Mouse (Mus musculus): ENCODE data around the gene Zfp62. TPM values are rescaled to one million over a fixed set of nuclear protein-coding genes. Genes with fewer than 3 reads are reported as not detected.

The Zfp62 gene
- polyA plus RNA-seq, 1 experiment from 2014 or later, result 62.5 TPM

DNA sequence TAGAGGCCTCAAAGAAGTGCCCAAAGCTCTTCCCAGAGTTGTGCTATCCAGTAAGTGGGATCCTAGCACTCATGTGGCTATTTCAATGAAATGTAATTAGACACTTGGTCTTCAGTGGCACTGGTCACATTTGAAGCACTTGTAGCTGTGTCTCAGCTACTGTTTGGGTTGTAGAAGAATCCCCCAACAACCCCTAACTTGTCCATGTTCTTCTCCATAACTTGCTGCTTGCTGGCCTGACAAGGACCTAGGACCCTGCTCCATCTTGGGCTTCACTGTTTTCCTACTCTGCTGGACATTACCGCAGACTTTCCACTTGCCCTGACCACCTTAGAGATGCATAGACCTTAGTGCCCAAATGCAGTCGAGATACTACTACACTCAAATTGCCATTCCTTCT lies 1.0 kb upstream of the Zfp62 start:
- no peak for ATAC-seq (ENCODE audit: insufficient read depth, low FRiP score, low TSS enrichment)

DNA sequence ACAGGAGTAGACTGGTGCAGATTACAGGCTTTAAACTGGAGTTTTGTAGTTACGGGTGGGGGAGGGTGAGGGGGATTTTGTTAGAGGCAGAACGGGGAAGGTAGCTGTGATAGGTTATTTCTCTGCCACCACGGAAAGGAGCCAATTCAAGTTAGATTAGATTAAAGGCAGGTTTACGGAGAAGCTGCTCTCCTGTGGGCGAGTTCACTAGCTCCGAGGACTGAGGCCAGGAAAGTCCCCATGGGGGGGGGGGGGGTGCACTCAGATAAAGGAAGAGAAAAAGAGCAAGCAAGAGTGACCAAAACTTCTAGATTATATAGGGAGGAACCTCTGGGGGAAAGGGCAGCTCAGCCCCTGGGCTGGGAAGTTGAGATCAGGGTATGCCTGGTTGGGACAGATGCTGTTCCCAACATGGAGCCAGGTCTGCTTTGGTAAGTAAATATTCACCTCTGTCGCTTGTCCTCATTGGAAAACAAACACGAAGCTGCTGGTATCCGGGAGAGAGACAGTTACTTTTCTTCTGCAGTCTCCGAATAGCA lies 500 bp upstream of the Zfp62 start:
- ATAC-seq (ENCODE audit: insufficient read depth, low FRiP score, low TSS enrichment) (peak; percentile 18), DNase-seq (ENCODE audit: low spot score) (no peak)
- Histone ChIP-seq H3K9me3 (ENCODE audit: control insufficient read depth, low read length) (no peaks in the 10 kb centered on the region), H3K9ac (ENCODE audit: low read length) (peak overlapping the region; percentile 99), H3K27ac (ENCODE audit: low read depth, low read length) (peak overlapping the region; percentile 99), H3K4me2 (ENCODE audit: low read depth) (peak overlapping the region; percentile 88), H3K36me3 (ENCODE audit: control insufficient read depth, insufficient read depth, low read length) (no peaks in the 10 kb centered on the region), H3K27me3 (ENCODE audit: control insufficient read depth, insufficient read depth, low read length) (no peaks in the 10 kb centered on the region), H3K4me3 (ENCODE audit: low read depth, low read length) (peak overlapping the region; percentile 87), H3K4me1 (ENCODE audit: control insufficient read depth, insufficient read depth, low read length) (peaks cover 4% of the 10 kb centered on the region; the same call in 1 of the 2 replicates)
- 8% methylated on average over 10 of the region's 10 CpGs for WGBS

More for the DNA sequence above, 1.0 kb upstream of the Zfp62 start:
- peak overlapping the region; percentile 99; the same call in 1 of the 2 replicates for H3K9ac ChIP-seq (ENCODE audit: low read length)
- H3K27me3 ChIP-seq (ENCODE audit: control insufficient read depth, insufficient read depth, low read length), result no peaks in the 10 kb centered on the region
- H3K9me3 ChIP-seq (ENCODE audit: control insufficient read depth, low read length), result no peaks in the 10 kb centered on the region
- peak overlapping the region; percentile 88 for H3K4me2 ChIP-seq (ENCODE audit: low read depth)
- peaks cover 4% of the 10 kb centered on the region; the same call in 1 of the 2 replicates for H3K4me1 ChIP-seq (ENCODE audit: control insufficient read depth, insufficient read depth, low read length)
- no peaks in the 10 kb centered on the region for H3K36me3 ChIP-seq (ENCODE audit: control insufficient read depth, insufficient read depth, low read length)
- no peak overlapping the region for H3K27ac ChIP-seq (ENCODE audit: low read depth, low read length)
- peak overlapping the region; percentile 87 for H3K4me3 ChIP-seq (ENCODE audit: low read depth, low read length)
- DNase-seq (ENCODE audit: low spot score), result no peak
- 71% methylated on average over 2 of the region's 2 CpGs for WGBS

DNA sequence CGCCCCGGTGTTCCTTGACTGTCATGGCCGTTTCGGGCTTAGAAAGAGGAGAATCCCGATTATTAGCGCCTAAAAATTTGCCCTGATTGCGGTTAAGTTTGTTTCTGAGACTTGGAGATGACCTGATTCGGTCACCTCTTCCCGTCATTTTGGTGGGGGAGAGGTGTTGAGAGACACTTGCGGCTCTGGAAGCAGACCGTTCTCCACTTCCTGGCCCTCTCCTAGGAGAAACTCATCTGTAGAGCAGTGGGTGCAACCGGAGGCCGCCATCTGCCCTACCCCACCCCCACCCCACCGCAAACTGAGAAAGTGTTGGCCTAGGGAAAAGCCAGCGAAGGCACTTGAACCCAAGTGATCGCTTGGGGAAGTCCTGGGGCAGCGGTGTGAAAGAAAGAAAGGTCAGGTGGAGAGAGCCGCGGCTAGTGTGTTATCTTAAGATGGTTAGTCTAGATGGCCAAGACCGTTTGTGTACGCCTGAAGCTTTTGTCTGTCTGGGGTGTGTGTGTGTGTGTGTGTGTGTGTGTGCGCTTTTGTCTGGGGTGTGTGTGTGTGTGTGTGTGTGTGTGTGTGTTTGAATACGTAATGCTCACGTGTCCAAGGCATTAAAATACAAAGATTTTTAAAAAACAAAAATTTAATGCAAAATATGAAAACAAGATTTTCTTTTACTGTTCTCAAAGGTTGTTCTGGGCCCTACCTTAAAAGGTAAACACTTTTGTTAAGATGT lies 842 bp downstream of the Zfp62 start:
- no peaks in the 10 kb centered on the region for H3K27me3 ChIP-seq (ENCODE audit: control insufficient read depth, insufficient read depth, low read length)
- WGBS, result 0% methylated on average over 24 of the region's 24 CpGs
- peaks cover 4% of the 10 kb centered on the region; the same call in 1 of the 2 replicates for H3K4me1 ChIP-seq (ENCODE audit: control insufficient read depth, insufficient read depth, low read length)
- peak overlapping the region; percentile 87 for H3K4me3 ChIP-seq (ENCODE audit: low read depth, low read length)
- H3K4me2 ChIP-seq (ENCODE audit: low read depth), result peak overlapping the region; percentile 88
- ATAC-seq (ENCODE audit: insufficient read depth, low FRiP score, low TSS enrichment), result peak; percentile 74
- H3K36me3 ChIP-seq (ENCODE audit: control insufficient read depth, insufficient read depth, low read length), result no peaks in the 10 kb centered on the region
- H3K9me3 ChIP-seq (ENCODE audit: control insufficient read depth, low read length), result no peaks in the 10 kb centered on the region
- H3K9ac ChIP-seq (ENCODE audit: low read length), result peak overlapping the region; percentile 99
- peak overlapping the region; percentile 99 for H3K27ac ChIP-seq (ENCODE audit: low read depth, low read length)
- peak; percentile 76 for DNase-seq (ENCODE audit: low spot score)

DNA sequence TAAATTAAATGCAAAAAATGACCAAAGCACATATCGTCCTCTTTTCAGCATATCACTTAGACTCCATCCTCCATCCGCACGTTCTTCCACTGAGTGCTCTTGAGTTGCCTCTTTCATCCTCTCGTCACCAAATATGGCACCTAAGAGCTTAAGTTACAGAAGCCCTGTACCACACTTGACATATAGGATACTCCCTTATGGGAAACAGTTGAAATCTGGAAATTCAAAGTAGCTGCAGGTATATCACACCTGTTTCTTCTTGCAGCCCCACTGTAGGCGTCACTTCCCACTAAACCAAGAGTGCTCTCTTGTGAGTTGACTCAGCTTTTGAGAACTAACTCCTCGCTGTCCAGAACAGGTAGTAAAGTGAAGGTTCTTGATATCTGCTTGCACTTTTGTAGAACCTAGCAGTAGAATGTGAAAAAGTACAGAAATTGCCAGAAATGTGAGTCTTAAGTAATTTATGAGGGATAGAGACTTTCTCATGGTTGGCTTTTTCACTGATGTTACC lies 2.0 kb downstream of the Zfp62 start:
- Histone ChIP-seq H3K36me3 (ENCODE audit: control insufficient read depth, insufficient read depth, low read length) (no peaks in the 10 kb centered on the region), H3K27me3 (ENCODE audit: control insufficient read depth, insufficient read depth, low read length) (no peaks in the 10 kb centered on the region), H3K9ac (ENCODE audit: low read length) (no peak overlapping the region), H3K4me1 (ENCODE audit: control insufficient read depth, insufficient read depth, low read length) (peaks cover 6% of the 10 kb centered on the region; the same call in 1 of the 2 replicates), H3K27ac (ENCODE audit: low read depth, low read length) (no peak overlapping the region), H3K4me2 (ENCODE audit: low read depth) (no peak overlapping the region), H3K9me3 (ENCODE audit: control insufficient read depth, low read length) (no peaks in the 10 kb centered on the region), H3K4me3 (ENCODE audit: low read depth, low read length) (0 out of 2 replicates have a peak overlapping the region, but pooled peaks have one; percentile 6)
- DNase-seq (ENCODE audit: low spot score) (no peak), ATAC-seq (ENCODE audit: insufficient read depth, low FRiP score, low TSS enrichment) (no peak)
- 88% methylated on average over 6 of the region's 6 CpGs for WGBS

DNA sequence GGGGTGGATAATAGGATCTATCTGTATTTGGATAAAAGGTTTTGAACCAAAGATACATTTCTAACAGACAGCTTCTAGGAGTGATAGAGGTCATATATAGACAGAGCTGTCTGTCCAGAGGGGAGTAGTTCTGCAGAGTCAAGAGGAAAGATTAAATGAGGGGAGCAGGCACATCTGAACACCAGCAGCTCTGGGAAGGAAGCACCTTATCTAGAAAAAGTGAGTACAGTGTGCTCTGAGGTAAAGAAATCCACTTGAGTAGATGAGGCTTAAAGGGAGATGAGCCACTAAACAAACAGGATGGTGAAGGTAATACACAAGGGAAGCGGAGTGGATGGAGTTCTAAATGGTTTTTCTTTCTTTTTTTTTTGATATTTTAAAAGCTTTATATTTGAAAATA lies 4.4 kb downstream of the Zfp62 start:
- Histone ChIP-seq H3K27me3 (ENCODE audit: control insufficient read depth, insufficient read depth, low read length) (no peaks in the 10 kb centered on the region), H3K4me3 (ENCODE audit: low read depth, low read length) (no peak overlapping the region), H3K36me3 (ENCODE audit: control insufficient read depth, insufficient read depth, low read length) (no peaks in the 10 kb centered on the region), H3K9me3 (ENCODE audit: control insufficient read depth, low read length) (no peaks in the 10 kb centered on the region), H3K4me2 (ENCODE audit: low read depth) (no peak overlapping the region), H3K9ac (ENCODE audit: low read length) (no peak overlapping the region), H3K4me1 (ENCODE audit: control insufficient read depth, insufficient read depth, low read length) (peaks cover 6% of the 10 kb centered on the region; the same call in 1 of the 2 replicates), H3K27ac (ENCODE audit: low read depth, low read length) (no peak overlapping the region)
- ATAC-seq (ENCODE audit: insufficient read depth, low FRiP score, low TSS enrichment) (no peak), DNase-seq (ENCODE audit: low spot score) (no peak)
- WGBS, result 97% methylated on average over 1 of the region's 1 CpGs

DNA sequence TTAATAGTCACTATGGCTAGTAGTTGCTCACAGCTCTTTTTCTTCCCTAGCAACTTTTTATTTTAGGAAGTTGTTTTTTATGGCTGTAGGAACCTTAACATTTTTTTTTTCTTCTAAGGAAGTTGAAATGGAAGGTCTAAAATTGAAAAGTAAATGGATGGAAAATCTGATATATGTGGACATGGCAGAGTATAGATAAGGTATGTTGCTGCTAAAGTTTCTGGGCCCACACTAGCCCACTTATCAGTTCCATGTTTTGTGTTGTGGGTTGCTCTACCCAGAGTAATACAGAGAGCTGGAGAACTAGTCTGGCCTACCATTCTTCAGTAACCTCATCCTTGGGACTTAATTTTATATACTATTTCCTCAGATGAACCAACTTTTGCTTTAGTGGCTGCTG lies 9.5 kb downstream of the Zfp62 start:
- Histone ChIP-seq H3K4me2 (ENCODE audit: low read depth) (no peak overlapping the region), H3K27ac (ENCODE audit: low read depth, low read length) (no peak overlapping the region), H3K9me3 (ENCODE audit: control insufficient read depth, low read length) (no peaks in the 10 kb centered on the region), H3K9ac (ENCODE audit: low read length) (no peak overlapping the region), H3K4me1 (ENCODE audit: control insufficient read depth, insufficient read depth, low read length) (0 out of 2 replicates have a peak, but pooled peaks cover 2% of the 10 kb centered on the region), H3K36me3 (ENCODE audit: control insufficient read depth, insufficient read depth, low read length) (peaks cover 24% of the 10 kb centered on the region), H3K4me3 (ENCODE audit: low read depth, low read length) (no peak overlapping the region), H3K27me3 (ENCODE audit: control insufficient read depth, insufficient read depth, low read length) (no peaks in the 10 kb centered on the region)
- DNase-seq (ENCODE audit: low spot score) (no peak), ATAC-seq (ENCODE audit: insufficient read depth, low FRiP score, low TSS enrichment) (no peak)

DNA sequence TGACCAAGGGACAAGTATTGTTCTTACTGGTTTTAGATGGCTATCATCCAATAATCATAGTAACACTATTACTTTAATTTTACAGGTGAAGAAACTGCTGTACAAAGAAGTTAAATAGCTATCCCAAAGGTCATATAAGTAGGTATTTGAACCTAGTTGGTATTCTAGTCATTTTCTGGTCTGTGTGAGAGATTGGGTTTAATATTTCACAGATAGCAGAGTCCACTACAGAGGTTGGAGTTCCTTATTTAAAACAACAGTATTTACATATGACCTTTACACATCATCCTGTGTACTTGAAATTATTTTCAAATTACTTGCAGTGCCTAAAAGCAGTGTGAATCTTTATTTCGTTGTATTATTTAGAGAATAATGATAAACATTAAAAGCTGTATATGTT lies 10.4 kb downstream of the Zfp62 start:
- H3K4me3 ChIP-seq (ENCODE audit: low read depth, low read length), result no peak overlapping the region
- no peak overlapping the region for H3K9ac ChIP-seq (ENCODE audit: low read length)
- H3K27ac ChIP-seq (ENCODE audit: low read depth, low read length), result no peak overlapping the region
- peaks cover 24% of the 10 kb centered on the region for H3K36me3 ChIP-seq (ENCODE audit: control insufficient read depth, insufficient read depth, low read length)
- H3K4me1 ChIP-seq (ENCODE audit: control insufficient read depth, insufficient read depth, low read length), result 0 out of 2 replicates have a peak, but pooled peaks cover 2% of the 10 kb centered on the region
- H3K4me2 ChIP-seq (ENCODE audit: low read depth), result no peak overlapping the region
- no peaks in the 10 kb centered on the region for H3K27me3 ChIP-seq (ENCODE audit: control insufficient read depth, insufficient read depth, low read length)
- ATAC-seq (ENCODE audit: insufficient read depth, low FRiP score, low TSS enrichment) (no peak), DNase-seq (ENCODE audit: low spot score) (no peak)
- H3K9me3 ChIP-seq (ENCODE audit: control insufficient read depth, low read length), result no peaks in the 10 kb centered on the region
- 92% methylated on average over 1 of the region's 1 CpGs for WGBS

DNA sequence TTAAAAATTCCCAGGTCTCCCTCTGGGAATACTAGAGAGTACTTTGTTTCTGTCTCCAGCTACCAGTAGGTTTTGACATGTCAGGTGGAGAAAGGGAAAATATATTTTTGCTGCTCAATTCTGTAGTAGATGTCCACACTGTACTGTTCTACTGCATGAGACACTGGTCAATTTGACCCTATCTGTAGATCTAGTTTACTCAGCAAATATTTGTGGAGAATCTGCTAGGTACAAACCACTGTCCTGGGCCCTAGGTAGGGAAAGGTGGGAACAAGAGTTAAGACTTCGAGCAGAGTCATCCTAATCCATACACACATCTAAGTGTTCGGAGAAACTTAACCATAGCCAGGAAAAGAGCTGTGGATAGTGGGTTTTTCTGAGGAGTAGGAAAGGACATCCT lies 16.2 kb downstream of the Zfp62 start:
- no peak overlapping the region for H3K4me3 ChIP-seq (ENCODE audit: low read depth, low read length)
- WGBS, result 95% methylated on average over 2 of the region's 2 CpGs

DNA sequence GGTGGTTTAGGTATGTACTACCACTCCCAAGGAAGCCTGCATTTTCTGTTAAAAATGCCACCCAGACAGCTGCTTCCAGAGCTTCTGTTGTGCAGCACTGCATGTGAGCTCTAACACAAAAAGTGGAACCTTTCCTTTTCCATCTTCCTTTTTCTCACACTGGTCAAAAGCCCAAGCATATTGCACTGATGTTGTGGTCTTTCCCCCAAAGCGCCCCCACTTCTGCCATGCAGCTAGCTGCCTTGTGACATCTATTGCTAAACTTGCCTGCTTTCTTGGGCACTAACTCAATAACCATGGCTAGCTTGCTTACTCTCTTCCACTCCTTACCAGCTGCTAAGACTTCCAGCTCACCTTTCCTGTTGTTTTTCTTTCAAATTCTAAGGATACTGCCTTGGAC lies 21.4 kb downstream of the Zfp62 start:
- Histone ChIP-seq H3K36me3 (ENCODE audit: control insufficient read depth, insufficient read depth, low read length) (no peaks in the 10 kb centered on the region), H3K4me1 (ENCODE audit: control insufficient read depth, insufficient read depth, low read length) (no peaks in the 10 kb centered on the region), H3K4me3 (ENCODE audit: low read depth, low read length) (no peak overlapping the region), H3K27me3 (ENCODE audit: control insufficient read depth, insufficient read depth, low read length) (no peaks in the 10 kb centered on the region), H3K9me3 (ENCODE audit: control insufficient read depth, low read length) (no peaks in the 10 kb centered on the region), H3K27ac (ENCODE audit: low read depth, low read length) (no peak overlapping the region), H3K9ac (ENCODE audit: low read length) (no peak overlapping the region), H3K4me2 (ENCODE audit: low read depth) (no peak overlapping the region)
- DNase-seq (ENCODE audit: low spot score) (no peak), ATAC-seq (ENCODE audit: insufficient read depth, low FRiP score, low TSS enrichment) (no peak)
- WGBS, result 84% methylated on average over 1 of the region's 1 CpGs

More for the DNA sequence above, 16.2 kb downstream of the Zfp62 start:
- no peaks in the 10 kb centered on the region for H3K9me3 ChIP-seq (ENCODE audit: control insufficient read depth, low read length)
- H3K9ac ChIP-seq (ENCODE audit: low read length), result no peak overlapping the region
- no peak overlapping the region for H3K27ac ChIP-seq (ENCODE audit: low read depth, low read length)
- H3K4me2 ChIP-seq (ENCODE audit: low read depth), result no peak overlapping the region
- DNase-seq (ENCODE audit: low spot score) (no peak), ATAC-seq (ENCODE audit: insufficient read depth, low FRiP score, low TSS enrichment) (no peak)
- peaks cover 22% of the 10 kb centered on the region for H3K36me3 ChIP-seq (ENCODE audit: control insufficient read depth, insufficient read depth, low read length)
- H3K4me1 ChIP-seq (ENCODE audit: control insufficient read depth, insufficient read depth, low read length), result no peaks in the 10 kb centered on the region
- no peaks in the 10 kb centered on the region for H3K27me3 ChIP-seq (ENCODE audit: control insufficient read depth, insufficient read depth, low read length)

Measured in neural tube, embryonic 11.5 days (tissue).